Mouse (Mus musculus) embryonic facial prominence, embryonic 10.5 days (tissue): ENCODE data around the gene Sar1b. TPM values are rescaled to one million over a fixed set of nuclear protein-coding genes. Genes with fewer than 3 reads are reported as not detected.
"Not testable (repeated sequence)": the region's sequence is repeated elsewhere in the genome, so short reads cannot be mapped to it uniquely, and the experiment has no call there.

Experiments
- DNase-seq: peaks from one replicate; pipeline ENCODE4 v3.0.0-alpha.2; 2017; ENCODE audit warnings: low spot score
- H3K27ac ChIP-seq: fragments of 300-500 bp; sonication (generic); replicated peaks from 2 replicates; pipeline ENCODE4 v1.5.1; 2016; ENCODE audit warnings: mild to moderate bottlenecking
- H3K27me3 ChIP-seq: fragments of 300-500 bp; sonication (generic); replicated peaks from 2 replicates; pipeline ENCODE4 v1.6.1; 2016; ENCODE audit warnings: low read depth, mild to moderate bottlenecking; ENCODE audit not compliant: poor library complexity, severe bottlenecking
- H3K36me3 ChIP-seq: fragments of 300-500 bp; sonication (generic); replicated peaks from 2 replicates; pipeline ENCODE4 v1.6.1; 2016; ENCODE audit warnings: mild to moderate bottlenecking, moderate library complexity
- H3K4me1 ChIP-seq: fragments of 300-500 bp; sonication (generic); 2 replicates; pipeline ENCODE4 v1.6.1; 2016
- H3K4me3 ChIP-seq: fragments of 300-500 bp; sonication (generic); 2 replicates; pipeline ENCODE4 v1.5.1; 2016; ENCODE audit warnings: mild to moderate bottlenecking, moderate library complexity
- H3K9me3 ChIP-seq: fragments of 300-500 bp; sonication (generic); 2 replicates; pipeline ENCODE4 v1.6.1; 2016; ENCODE audit warnings: mild to moderate bottlenecking
- WGBS: fragments of 180-500 bp; shearing (Covaris S2); methylation state at CpG from one replicate; pipeline ENCODE4 v1.1.7; 2016; 5-methylcytosine and 5-hydroxymethylcytosine counted together
- polyA plus RNA-seq: library from polyadenylated mRNA; unstranded; fragments of >200 nt; fragmentation: Nextera tagmentation; extraction: Ambion mirVana; gene quantifications from 2 replicates; pipeline ENCODE4 v1.2.1, GENCODE M21; 2016

Gene Sar1b
- polyA plus RNA-seq: 94.9 and 105 TPM in 2 replicates

DNA sequence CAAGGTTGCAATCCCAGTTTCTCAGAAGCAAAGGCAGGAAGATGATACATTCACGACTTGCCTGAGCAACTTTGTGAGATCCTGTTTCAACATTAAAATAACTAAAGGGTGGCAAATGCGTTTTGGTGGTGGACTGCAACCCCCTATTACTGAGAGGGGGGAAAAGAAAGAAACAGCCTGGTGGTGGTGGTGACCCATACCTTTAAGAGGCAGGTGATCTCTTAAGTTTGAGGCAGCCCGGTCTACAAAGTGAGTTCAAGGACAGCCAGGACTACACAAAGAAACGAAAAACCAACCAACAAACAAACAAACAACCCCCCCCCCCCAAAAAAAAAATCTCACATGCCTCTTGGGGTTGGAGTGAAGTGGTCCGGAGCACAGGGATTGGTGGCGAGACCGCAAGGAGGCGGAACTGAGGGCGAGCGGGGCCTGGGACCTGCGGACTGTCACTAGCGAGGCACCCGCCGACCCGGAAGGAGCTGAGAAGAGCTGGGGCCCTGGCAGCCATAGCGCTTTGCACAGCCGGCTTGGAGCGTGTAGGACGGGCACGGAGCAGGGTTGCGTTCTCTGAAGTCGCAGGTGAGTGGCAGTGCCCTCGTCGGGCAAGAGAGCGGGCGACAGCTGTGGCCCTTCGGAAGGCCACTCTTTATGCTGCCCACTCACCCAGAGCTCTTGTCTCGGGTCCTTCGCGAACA, at the start of gene Sar1b, which contains the start of gene Sec24a:
Sar1b (plus strand) TSS at position 475 of the 695 bp plus-strand sequence.
Sec24a (minus strand) TSS at position 422 of the 695 bp plus-strand sequence.
- 0 out of 2 replicates have a peak, but pooled peaks cover 5% of the 10 kb centered on the region for H3K27me3 ChIP-seq
- H3K27ac ChIP-seq: peak within 1 kb of the TSS; percentile 83
- no peaks in the 10 kb centered on the region for H3K9me3 ChIP-seq
- no peaks in the 10 kb centered on the region for H3K36me3 ChIP-seq
- peaks cover 16% of the 10 kb centered on the region for H3K4me1 ChIP-seq
- peak within 1 kb of the TSS; percentile 83 for H3K4me3 ChIP-seq
- peak; percentile 88 for DNase-seq
- 1% methylated on average over 30 of the region's 30 CpGs for WGBS

DNA sequence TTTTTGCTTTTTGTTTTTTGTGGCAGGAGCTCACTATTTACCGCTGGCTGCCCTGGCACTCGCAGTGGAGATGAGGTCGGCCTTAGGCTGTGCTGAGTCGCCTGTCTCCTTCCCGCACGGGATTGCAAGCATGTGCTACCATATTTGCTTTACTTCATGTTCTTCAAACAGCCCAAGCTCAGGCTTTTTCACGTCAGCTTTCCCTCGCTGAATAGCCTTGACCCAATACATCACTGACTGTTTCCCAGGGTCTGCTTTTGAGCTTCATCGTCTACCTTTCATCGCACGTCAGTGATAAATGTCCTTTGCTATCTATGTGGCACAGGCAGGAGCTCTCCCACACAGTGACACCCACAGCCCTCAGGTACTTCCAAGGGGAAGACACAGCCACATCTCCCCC, 42.4 kb upstream of the Sar1b start:
- H3K4me1 ChIP-seq: no peaks in the 10 kb centered on the region
- no peak overlapping the region for H3K27ac ChIP-seq
- H3K4me3 ChIP-seq: no peak overlapping the region
- peaks cover 89% of the 10 kb centered on the region for H3K36me3 ChIP-seq
- 96% methylated on average over 11 of the region's 11 CpGs for WGBS
- no peaks in the 10 kb centered on the region for H3K9me3 ChIP-seq
- no peaks in the 10 kb centered on the region for H3K27me3 ChIP-seq
- DNase-seq: no peak

DNA sequence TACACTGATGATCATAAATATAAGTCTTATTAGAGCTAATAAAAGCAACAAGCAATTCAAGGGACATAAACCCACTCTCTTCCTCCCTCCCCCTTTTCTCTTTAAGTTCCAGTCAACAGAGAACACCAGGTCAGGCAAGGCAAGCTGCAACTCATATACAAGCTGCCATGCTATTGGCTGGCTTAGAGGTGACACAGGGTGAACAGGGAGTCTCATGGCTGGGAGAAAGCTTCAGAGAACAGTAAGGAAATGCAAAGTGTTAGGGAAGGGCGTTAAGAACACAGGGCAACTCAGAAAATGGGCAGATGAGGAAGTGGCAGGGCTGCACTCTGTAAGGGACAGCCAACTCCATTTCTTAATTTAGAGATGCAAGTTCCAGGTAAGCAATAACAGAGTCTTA, 30.6 kb upstream of the Sar1b start:
- 87% methylated on average over 1 of the region's 1 CpGs for WGBS
- H3K36me3 ChIP-seq: peaks cover 63% of the 10 kb centered on the region
- no peaks in the 10 kb centered on the region for H3K27me3 ChIP-seq
- DNase-seq: no peak
- H3K9me3 ChIP-seq: no peaks in the 10 kb centered on the region
- H3K27ac ChIP-seq: no peak overlapping the region
- H3K4me1 ChIP-seq: no peaks in the 10 kb centered on the region
- H3K4me3 ChIP-seq: no peak overlapping the region

DNA sequence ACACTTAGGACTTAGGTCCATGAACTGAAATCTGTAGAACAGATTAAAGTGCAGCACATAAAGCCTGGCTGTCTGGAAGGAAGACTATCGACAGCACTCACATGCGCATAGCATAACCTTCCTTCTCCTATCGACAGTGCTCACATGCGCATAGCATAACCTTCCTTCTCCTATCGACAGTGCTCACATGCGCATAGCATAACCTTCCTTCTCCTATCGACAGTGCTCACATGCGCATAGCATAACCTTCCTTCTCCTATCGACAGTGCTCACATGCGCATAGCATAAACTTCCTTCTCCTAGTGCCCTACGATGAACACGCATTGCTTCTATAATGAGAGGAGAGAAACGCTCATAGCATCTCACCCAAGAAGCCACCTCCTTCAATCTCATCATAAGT, 29.3 kb upstream of the Sar1b start:
- not testable (repeated sequence) for H3K4me1 ChIP-seq, H3K27me3 ChIP-seq, H3K9me3 ChIP-seq, H3K4me3 ChIP-seq, DNase-seq, H3K27ac ChIP-seq
- 96% methylated on average over 13 of the region's 13 CpGs for WGBS
- peaks cover 71% of the 10 kb centered on the region for H3K36me3 ChIP-seq

DNA sequence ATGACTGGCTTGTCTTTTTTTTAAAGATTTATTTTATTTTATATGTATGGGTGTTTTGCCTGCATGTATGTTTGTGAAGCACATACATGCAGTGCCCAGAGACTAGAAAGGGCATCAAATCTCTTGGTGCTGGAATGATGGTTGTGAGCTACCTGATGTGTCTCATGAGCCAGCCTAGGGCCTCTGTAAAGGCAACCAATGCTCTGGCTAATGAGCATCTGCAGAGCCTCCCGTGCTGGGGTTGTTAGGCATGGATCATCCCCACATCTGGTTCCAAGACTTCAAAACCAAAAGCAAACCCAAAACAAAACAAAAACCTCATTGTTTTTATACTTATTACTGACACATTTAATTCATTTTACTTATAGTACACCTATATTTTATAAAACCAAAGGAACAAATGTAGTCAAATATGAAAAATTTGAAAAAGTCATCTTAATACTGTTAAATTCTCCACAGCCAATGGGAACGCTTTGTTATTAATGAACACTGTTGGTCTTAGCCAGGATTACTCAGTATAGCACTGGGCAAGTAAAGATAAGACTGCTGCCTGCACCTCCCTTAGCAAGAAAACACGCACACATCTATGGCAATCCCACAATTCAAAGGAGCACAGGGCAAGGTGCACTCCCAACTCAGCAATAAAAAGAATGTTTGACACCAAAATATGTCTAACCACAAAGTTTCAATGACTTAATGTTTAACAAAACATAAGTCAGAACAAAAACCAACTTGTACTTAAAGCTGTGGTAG, 24.7 kb upstream of the Sar1b start:
- Histone ChIP-seq H3K4me3 (no peak overlapping the region), H3K27me3 (no peaks in the 10 kb centered on the region), H3K27ac (no peak overlapping the region), H3K36me3 (peaks cover 71% of the 10 kb centered on the region), H3K4me1 (no peaks in the 10 kb centered on the region), H3K9me3 (no peaks in the 10 kb centered on the region)
- 86% methylated on average over 3 of the region's 3 CpGs for WGBS
- no peak for DNase-seq

DNA sequence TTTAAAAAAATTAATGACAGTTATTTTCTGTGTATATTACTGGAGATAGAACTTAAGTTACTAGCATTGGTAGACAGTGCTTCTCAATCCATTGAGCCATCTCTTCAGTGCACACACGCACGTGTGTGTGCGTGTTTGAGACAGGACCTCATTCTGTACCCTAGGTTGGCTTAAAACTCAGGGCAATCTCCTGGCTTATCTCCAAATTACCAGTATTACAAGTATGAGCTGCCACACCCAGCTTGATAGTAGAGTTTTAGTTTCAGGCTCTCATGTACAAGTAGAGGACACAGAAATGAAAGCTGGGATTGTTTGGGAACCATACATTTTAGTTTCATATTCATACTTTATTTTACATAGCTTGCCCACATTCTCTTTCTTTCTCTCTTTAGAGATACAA, 22.8 kb upstream of the Sar1b start:
- 92% methylated on average over 3 of the region's 3 CpGs for WGBS
- Histone ChIP-seq H3K27ac (no peak overlapping the region), H3K36me3 (peaks cover 70% of the 10 kb centered on the region), H3K27me3 (no peaks in the 10 kb centered on the region), H3K4me1 (no peaks in the 10 kb centered on the region), H3K9me3 (no peaks in the 10 kb centered on the region), H3K4me3 (no peak overlapping the region)
- DNase-seq: no peak

DNA sequence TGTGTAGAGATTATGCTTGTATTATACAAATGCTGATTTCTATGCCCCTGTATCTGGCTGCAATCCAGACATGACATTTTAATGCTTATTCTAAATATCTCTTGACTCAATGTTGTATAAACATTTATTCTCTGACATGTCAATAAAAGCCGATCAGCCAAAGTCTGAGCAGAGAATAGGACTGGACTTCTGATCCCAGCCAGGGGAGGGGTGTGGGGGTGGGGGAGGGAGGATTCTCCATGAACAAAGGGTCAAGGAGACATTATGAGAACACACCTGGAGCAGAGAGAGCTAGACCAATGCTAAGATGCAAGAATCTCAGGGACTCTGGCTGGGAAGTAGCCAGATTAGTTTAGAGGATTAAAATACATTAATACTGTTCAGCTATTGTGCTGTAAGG, 17.4 kb upstream of the Sar1b start:
- H3K9me3 ChIP-seq: no peaks in the 10 kb centered on the region
- DNase-seq: no peak
- H3K27me3 ChIP-seq: no peaks in the 10 kb centered on the region
- H3K4me3 ChIP-seq: no peak overlapping the region
- H3K36me3 ChIP-seq: peaks cover 50% of the 10 kb centered on the region
- no peaks in the 10 kb centered on the region for H3K4me1 ChIP-seq
- WGBS: 85% methylated on average over 1 of the region's 1 CpGs
- H3K27ac ChIP-seq: no peak overlapping the region

DNA sequence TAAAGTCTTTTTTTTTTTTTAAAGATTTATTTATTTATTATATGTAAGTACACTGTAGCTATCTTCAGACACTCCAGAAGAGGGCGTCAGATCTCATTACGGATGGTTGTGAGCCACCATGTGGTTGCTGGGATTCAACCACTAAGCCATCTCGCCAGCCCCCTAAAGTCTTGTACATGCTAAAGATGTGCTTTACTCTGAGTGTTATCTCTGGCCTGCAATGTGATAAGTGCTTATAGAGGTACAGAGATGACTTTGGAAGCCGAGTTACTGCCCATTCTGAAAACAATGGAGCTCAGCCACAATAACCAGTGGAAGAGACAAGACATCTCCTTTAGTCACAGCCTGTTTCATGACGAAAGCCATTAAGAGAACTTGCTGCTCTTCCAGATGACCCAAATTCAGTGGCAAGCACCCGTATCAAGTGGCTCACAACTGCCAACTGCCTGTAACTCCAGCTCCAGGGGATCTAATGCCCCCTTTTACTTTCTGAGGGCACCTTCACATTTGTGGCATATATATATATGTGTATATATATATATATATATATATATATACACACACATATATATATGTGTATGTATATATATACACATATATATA, 11.8 kb upstream of the Sar1b start:
- DNase-seq, H3K27me3 ChIP-seq, H3K27ac ChIP-seq, H3K9me3 ChIP-seq, H3K4me3 ChIP-seq: not testable (repeated sequence)
- 76% methylated on average over 6 of the region's 6 CpGs for WGBS
- Histone ChIP-seq H3K36me3 (peaks cover 18% of the 10 kb centered on the region), H3K4me1 (peaks cover 17% of the 10 kb centered on the region)

DNA sequence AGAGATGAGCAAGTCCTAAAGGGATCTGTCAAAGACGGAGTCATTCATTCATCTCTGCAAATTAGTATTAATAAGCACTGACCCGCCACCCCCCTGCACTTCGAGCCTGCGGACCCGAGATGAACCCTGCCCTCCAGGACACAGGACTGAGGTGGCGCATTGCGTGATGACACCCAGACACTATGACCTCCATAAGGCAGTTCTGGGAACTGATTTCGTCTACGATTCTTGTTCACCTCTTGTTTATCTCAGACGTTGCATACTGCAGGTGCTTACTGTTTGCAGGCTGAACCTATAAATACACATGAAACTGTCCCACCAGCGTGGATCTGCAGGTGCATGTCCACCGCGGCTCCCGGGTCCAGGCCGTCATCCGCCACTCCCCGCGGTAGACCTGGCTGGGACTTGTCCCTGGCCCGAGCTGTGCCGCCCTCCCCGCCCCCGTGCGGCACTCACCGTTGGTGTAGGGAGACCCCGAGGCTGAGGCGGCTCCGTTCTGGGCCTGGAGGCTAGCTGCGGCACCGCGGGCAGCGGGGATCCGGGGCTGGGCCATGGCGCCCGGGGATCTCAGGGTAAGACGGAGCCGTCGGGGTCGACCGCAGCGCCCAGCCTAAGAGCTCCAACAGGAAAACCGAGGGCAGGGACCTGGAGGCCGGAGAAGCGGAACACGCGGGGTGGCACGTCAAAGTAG, 7.7 kb upstream of the Sar1b start:
- peaks cover 3% of the 10 kb centered on the region; the same call in 1 of the 2 replicates for H3K36me3 ChIP-seq
- H3K4me1 ChIP-seq: peaks cover 22% of the 10 kb centered on the region
- H3K4me3 ChIP-seq: peak overlapping the region; percentile 95
- H3K27ac ChIP-seq: peak overlapping the region; percentile 88
- no peaks in the 10 kb centered on the region for H3K9me3 ChIP-seq
- no peak for DNase-seq
- 1% methylated on average over 46 of the region's 46 CpGs for WGBS
- no peaks in the 10 kb centered on the region for H3K27me3 ChIP-seq

DNA sequence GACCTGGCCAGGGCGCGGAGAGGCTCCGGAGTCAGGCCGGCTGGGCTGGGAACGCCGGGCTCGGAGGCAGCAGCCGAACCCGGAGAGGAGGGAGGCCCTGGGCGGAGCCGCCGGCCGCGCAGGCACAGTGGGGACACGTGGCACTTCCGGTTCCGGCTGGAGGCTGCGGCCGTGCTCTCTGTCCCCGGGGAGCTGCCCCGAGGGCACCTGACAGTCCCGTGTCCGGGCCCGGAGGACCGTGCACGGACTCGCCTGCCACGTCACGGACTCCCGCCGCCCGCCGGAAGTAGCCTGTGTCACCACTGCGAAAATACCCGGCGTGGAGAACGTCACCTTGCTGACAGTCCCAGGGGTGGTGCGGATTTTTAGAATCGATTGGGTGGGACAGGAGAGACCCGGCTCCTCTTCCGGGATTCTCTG, 7.1 kb upstream of the Sar1b start:
- Histone ChIP-seq H3K36me3 (peaks cover 3% of the 10 kb centered on the region; the same call in 1 of the 2 replicates), H3K27ac (peak overlapping the region; percentile 88), H3K4me1 (peaks cover 22% of the 10 kb centered on the region), H3K9me3 (no peaks in the 10 kb centered on the region), H3K27me3 (no peaks in the 10 kb centered on the region), H3K4me3 (peak overlapping the region; percentile 95)
- DNase-seq: peak; percentile 93
- under 1% methylated on average over 41 of the region's 41 CpGs for WGBS

DNA sequence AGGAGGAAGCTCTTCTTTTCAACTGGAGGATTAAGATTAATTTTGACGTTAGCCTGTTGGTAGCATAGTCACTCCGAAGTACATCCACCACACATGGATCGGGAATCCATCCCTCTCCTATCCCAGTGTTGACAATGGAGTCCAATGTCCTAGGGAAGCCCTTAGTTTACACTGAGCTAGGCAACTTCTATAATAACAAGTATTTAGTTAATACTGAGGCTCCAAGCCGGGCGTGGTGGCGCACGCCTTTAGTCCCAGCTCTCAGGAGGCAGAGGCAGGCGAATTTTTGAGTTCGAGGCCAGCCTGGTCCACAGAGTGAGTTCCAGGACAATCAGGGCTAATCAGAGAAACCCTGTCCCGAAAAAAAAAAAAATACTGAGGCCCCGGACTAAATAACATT, 6.5 kb upstream of the Sar1b start:
- peak overlapping the region; percentile 88; the same call in 1 of the 2 replicates for H3K27ac ChIP-seq

DNA sequence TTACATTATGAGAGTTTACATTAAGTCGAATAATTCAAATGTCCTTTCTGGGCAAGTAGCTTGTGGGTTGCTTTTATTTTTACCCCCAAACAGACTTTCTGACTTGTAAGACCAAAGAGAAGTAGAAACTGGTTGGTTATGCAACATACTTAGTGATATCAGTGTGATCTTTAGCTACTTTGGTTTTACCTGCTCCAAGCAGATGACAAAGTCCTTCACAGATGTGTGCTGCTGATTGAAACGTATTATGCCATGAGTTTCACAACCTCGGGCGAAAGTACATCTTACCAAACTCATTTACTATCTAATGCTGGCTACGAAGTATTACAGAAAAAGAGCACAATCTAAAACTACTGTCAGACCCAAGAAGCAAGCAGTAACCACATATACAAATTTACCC, 5.9 kb upstream of the Sar1b start:
- Histone ChIP-seq H3K36me3 (peaks cover 3% of the 10 kb centered on the region; the same call in 1 of the 2 replicates), H3K27me3 (0 out of 2 replicates have a peak, but pooled peaks cover 5% of the 10 kb centered on the region), H3K4me1 (peaks cover 22% of the 10 kb centered on the region), H3K27ac (no peak overlapping the region), H3K9me3 (no peaks in the 10 kb centered on the region), H3K4me3 (no peak overlapping the region)
- no peak for DNase-seq
- WGBS: 93% methylated on average over 5 of the region's 5 CpGs

More for the DNA sequence above, 6.5 kb upstream of the Sar1b start:
- H3K9me3 ChIP-seq: no peaks in the 10 kb centered on the region
- 76% methylated on average over 11 of the region's 11 CpGs for WGBS
- peak overlapping the region; percentile 95 for H3K4me3 ChIP-seq
- H3K27me3 ChIP-seq: 0 out of 2 replicates have a peak, but pooled peaks cover 4% of the 10 kb centered on the region
- peaks cover 3% of the 10 kb centered on the region; the same call in 1 of the 2 replicates for H3K36me3 ChIP-seq
- no peak for DNase-seq
- H3K4me1 ChIP-seq: peaks cover 22% of the 10 kb centered on the region
